Mouse (Mus musculus): ENCODE measurements around the gene Arf6.

Gene Arf6

DNA sequence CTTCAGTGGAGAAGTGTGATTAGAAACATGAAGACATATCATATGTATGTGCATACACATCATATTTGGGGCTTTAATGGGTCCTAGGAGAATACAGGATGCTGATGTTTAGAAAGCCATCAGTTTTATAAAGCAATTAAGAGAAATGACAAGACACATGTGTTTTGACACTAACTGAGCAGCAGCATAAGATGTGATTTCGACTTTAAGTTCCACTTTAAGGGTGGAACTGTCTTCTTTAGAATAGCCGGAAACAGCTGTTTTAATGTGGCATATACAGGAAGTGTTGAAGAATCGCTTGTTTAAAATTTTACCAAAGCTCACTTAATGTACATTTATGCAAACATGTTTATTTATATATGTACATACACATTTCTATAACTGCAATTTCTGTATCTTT lies 41.4 kb downstream of the Arf6 start:
- DNase-seq (ENCODE audit: low spot score) = no peak

DNA sequence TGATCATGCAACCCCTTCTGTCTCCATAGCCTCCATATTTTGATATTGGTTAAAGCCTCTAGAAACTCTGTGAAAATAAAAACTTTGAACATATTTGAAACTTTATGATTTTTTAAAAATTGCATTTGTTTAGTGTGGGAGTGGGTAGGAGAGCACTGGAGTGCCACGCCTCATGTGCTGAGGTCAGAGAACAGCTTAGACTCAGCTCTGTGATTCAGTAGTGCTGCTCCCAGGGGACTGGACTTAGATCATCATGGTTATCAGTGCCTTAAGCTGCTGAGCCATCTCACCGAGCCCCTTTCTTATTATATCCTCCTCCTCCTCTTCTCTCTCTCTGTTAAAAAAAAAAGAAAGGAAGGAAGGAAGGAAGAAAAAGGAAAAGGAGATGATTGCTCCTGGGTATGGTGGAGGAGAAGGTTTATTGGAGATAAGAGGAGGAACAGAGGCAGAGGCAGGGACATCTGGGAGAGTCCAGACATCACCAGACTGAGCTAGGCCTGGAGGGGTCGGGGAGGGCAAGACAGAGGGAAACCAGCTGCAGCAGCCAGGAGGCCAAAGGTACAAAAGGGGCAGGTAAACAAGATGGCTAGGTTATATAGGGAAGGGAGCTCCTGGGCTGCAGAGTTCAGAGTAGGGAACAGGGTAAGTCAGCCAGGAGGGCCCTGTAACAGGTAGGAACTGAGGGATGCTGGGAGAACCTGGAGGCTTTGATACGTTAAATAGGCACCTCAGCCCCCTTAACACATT lies 43.0 kb downstream of the Arf6 start:
- DNase-seq (ENCODE audit: low spot score) = no peak

DNA sequence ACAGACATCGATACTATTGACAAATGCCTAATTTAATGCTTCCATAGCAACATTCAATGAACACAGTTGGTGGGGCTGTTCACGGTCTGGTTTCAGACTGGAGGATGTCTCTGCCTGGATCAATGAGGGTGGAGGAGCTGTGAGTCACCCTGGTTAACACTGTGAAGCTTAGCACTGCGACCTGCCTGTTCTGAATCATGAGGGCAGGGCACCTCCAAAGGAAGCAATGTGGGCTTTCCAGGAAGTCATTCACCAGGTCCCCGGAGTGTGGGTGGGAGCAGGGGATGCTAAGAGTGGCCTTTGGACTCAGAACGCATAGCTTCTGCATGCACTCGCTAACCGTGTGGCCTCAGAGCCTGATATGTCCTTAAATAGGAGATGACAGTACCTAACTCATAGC lies 44.8 kb downstream of the Arf6 start:
- no peak for DNase-seq (ENCODE audit: low spot score)

DNA sequence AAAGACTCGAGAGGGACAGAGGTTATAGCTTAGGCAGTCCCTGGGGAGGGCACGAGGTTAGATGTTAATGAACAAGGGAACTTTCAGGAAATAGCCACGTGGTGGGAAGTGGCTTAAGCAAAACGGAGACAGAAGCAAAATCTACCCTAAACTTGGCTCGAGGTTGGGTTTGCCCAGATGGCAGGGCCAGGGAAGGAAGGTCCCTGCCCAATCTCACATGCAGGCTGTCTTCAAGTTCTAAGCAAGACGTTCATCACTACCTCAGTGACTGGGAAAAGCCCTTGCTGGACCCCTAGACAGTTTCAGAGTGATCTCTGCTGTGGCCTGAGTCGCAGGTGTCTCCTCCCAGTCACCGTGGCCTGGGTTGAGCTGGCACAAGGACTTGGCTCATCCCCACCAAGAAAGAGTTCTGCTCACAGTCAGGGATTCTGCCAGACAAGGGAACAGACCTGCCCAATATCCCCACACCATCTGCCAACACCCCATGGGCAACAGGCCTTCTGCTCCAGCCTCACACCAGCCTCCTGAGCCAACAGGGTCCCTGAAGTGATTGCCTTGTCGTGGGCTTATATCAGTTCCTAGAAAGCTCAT lies 45.8 kb downstream of the Arf6 start:
- DNase-seq (ENCODE audit: low spot score) = no peak

DNA sequence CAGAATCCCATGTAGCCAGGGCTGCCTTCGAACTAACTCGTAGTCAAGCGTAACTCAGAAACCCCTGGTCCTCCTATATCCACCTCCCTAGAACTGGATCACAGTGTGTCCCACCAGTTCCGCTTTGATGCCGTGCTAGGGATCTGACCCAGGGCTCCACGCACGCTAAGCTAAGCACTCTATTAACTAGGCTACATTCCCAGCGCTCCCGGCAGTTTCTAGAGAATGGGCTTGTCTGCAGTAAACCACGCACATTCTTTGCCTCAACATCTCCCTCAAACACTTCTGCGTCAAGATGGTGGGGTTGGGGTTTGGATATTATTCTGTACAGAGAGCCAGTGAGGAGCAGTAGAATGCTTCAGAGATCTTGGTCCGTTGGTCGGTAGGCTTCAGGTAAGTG lies 46.7 kb downstream of the Arf6 start:
- DNase-seq (ENCODE audit: low spot score) = no peak

DNA sequence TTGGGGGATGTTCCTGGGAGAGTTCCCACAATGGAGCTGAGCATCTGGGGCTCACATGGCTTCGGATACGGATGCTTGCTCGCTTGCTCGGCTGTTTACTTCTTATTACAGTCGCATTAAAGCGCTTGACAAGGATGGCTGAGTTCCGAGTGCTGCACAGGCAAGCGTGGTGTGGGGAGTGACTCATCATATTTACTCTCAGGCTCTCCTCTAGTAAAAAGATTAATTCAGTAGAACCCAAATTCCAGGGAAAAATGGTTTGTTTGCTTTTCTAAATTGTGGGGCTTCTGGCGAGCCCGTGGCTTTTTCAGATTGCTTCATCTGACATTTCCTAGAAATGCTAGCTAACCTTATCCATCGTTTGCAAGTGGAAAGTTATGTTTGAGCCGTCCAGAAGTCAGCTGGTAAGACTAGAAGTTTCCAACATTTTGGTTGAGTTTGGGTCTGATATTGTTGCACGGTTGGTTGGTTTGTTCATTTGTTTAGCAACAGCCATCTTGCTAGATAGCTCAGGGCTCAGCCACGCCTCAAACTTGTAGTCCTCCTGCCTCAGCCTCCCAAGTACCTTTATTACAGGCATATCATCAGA lies 47.2 kb downstream of the Arf6 start:
- no peak for DNase-seq (ENCODE audit: low spot score)

GRCm38 (mm10) chr12:69419606-69420005 lies 47.7 kb downstream of the Arf6 start:
- DNase-seq (ENCODE audit: low spot score) = no peak

DNA sequence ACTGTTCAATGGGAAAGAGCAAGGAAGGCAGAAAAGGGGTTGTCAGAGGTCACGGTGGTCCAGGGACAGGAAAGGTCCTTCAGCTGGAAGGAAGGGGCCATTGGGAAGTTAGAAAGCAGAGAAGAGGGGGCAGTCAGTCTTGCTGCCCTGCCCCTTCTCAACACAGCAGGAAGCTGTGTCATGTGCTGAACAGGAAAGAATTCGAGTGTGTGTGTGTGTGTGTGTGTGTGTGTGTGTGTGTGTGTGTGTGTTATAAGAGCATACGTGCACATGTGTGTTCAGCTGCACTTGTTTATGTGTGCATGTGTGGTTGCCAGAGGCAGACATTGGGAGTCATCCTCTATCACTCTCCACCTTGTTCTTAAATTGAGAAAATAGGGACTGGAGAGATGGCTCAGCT lies 48.8 kb downstream of the Arf6 start:
- DNase-seq (ENCODE audit: low spot score) = no peak

DNA sequence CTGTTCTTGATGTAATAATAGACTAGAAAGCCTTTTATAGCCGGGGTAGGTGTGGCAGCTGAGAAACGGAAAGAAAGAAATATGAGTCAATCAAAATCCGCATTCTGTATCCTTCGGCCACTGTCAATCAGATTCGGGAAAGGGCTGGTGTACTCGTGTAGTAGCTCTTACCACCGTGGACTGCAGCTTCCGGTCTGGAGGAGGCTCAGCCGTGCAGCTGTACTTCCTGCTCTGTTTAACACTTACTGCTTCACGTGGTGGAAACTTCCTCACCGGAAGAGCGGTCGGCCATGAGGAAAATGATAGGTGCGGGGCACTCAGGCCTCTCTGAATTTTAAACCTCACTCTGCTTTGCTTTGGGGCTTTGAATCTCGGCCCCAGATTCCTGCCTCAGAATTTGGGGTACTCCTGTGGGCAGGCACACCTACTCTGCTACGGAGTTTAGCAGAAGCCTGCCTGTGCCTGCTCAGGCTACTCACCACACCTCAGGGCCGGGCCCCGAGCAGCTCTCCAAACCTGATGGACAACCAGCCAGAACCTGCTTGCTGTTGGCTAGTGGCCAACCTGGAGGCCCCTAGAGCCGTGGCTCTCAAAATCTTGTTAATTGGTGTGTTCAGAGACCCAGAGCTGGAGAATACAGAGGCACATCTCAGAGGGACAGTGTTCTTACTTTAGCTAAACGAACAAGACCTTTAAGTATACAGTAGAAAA lies 51.0 kb downstream of the Arf6 start:
- no peak for DNase-seq (ENCODE audit: low spot score)

All from ovary, postnatal 36 days (tissue).